Mouse (Mus musculus) hindbrain, embryonic 15.5 days (tissue): ENCODE data around the gene Ptgs1. TPM values are rescaled to one million over a fixed set of nuclear protein-coding genes. Genes with fewer than 3 reads are reported as not detected.

Experiments used
- ATAC-seq: fragments of 200-750 bp; cut with Nextera tagmentation; 2 replicates; pipeline ENCODE4 v1.8.0; 2017; ENCODE audit warnings: low read depth, moderate number of reproducible peaks, moderate TSS enrichment; ENCODE audit not compliant: low FRiP score
- H3K27ac ChIP-seq: fragments of 300-500 bp; sonication (generic); replicated peaks from 2 replicates; pipeline ENCODE4 v1.5.1; 2015; ENCODE audit warnings: mild to moderate bottlenecking, inconsistent platforms
- H3K27me3 ChIP-seq: fragments of 300-500 bp; sonication (generic); 2 replicates; pipeline ENCODE4 v1.6.1; 2015; ENCODE audit warnings: control low read depth, inconsistent platforms
- H3K36me3 ChIP-seq: fragments of 300-500 bp; sonication (generic); 2 replicates; pipeline ENCODE4 v1.6.1; 2015; ENCODE audit warnings: control low read depth, inconsistent platforms
- H3K4me1 ChIP-seq: fragments of 300-500 bp; sonication (generic); replicated peaks from 2 replicates; pipeline ENCODE4 v1.6.1; 2015; ENCODE audit warnings: control low read depth, inconsistent platforms
- H3K4me2 ChIP-seq: fragments of 300-500 bp; sonication (generic); 2 replicates; pipeline ENCODE4 v1.6.1; 2015; ENCODE audit warnings: moderate library complexity, mild to moderate bottlenecking, inconsistent platforms
- H3K4me3 ChIP-seq: fragments of 300-500 bp; sonication (generic); 2 replicates; pipeline ENCODE4 v1.5.1; 2015; ENCODE audit warnings: mild to moderate bottlenecking, inconsistent platforms
- H3K9ac ChIP-seq: fragments of 300-500 bp; sonication (generic); 2 replicates; pipeline ENCODE4 v1.6.1; 2015; ENCODE audit warnings: inconsistent platforms
- H3K9me3 ChIP-seq: fragments of 300-500 bp; sonication (generic); 2 replicates; pipeline ENCODE4 v1.6.1; 2016; ENCODE audit warnings: control low read depth, inconsistent platforms
- WGBS: fragments of 180-500 bp; shearing (Covaris S2); methylation state at CpG from one replicate; pipeline ENCODE4 v1.1.7; 2015; 5-methylcytosine and 5-hydroxymethylcytosine counted together
- polyA plus RNA-seq: library from polyadenylated mRNA; unstranded; fragments of >200 nt; fragmentation: Nextera tagmentation; extraction: Ambion mirVana; gene quantifications from 2 replicates; pipeline ENCODE4 v1.2.1, GENCODE M21; 2015

Ptgs1 gene
- polyA plus RNA-seq, 1 experiment from 2014 or later: 5.0 TPM

DNA sequence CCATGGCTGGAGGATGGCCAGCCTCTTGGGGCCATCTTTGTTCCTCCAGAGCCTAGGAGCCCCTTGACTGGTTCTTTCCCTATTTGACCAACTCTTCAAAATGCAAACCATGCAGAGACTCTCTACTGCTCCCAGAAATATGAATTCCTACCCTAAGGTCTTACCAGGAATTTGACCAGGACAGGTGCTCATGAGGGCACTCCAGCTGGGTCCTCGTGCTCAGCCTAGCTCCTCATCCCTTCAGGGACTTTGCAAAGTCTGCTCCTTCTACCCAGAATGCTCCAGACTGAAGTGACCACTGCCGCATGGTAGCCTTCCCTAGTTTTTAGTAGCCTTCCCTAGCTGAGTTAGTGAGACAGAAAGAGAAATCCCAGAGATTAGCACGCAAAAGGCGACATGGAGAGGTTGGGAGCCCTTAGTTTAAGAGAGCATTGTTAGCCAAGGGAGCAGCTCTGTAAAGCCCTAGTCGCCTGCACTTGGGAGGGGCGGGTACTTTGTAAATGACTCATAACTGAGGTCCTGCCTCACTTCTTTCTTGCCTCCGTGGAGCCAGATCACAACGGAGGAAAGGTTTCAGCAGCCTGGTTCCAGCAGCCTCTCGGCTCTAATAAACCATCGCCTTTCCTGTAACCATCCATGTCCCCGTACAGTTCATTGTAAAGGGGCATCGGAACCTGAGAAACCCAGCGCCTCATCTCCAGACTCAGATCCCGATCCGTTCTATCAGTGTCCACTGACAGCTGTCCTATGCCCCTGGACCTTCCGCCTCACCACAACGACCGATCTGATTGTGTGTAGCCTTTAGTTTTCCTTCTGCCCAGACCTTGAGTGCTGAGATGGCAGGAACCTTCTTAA is 28.2 kb upstream of the Ptgs1 start:
- H3K9ac ChIP-seq: 0 out of 2 replicates have a peak overlapping the region, but pooled peaks have one; percentile 52

DNA sequence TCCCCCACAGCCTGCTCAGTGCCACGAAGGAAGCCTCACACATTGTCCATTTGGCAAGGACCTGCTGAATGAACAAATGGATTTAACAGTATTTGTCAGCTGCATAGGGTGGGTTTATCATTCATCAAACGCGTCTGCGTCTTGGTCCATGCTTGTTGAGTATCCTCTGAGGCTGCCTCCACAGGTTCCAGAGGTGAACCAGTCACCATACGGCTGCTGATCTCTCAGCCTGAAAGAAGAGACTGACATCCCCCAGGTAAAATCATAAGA is 27.7 kb upstream of the Ptgs1 start:
- peak; percentile 28 for ATAC-seq
- peaks cover 15% of the 10 kb centered on the region for H3K27me3 ChIP-seq
- peak overlapping the region; percentile 41 for H3K4me3 ChIP-seq
- peaks cover 36% of the 10 kb centered on the region for H3K4me1 ChIP-seq
- WGBS: 14% methylated on average over 5 of the region's 5 CpGs
- no peaks in the 10 kb centered on the region for H3K9me3 ChIP-seq
- no peaks in the 10 kb centered on the region for H3K36me3 ChIP-seq
- H3K9ac ChIP-seq: peak overlapping the region; percentile 52; the same call in 1 of the 2 replicates
- H3K4me2 ChIP-seq: peak overlapping the region; percentile 80
- H3K27ac ChIP-seq: peak overlapping the region; percentile 71

More for the DNA sequence above, 28.2 kb upstream of the Ptgs1 start:
- H3K9me3 ChIP-seq: no peaks in the 10 kb centered on the region
- ATAC-seq: peak; percentile 2; the same call in 1 of the 2 replicates
- 26% methylated on average over 18 of the region's 18 CpGs for WGBS
- H3K4me3 ChIP-seq: peak overlapping the region; percentile 41
- peaks cover 15% of the 10 kb centered on the region for H3K27me3 ChIP-seq
- peaks cover 36% of the 10 kb centered on the region for H3K4me1 ChIP-seq
- peak overlapping the region; percentile 80 for H3K4me2 ChIP-seq
- no peaks in the 10 kb centered on the region for H3K36me3 ChIP-seq
- H3K27ac ChIP-seq: peak overlapping the region; percentile 71; the same call in 1 of the 2 replicates

- H3K9ac ChIP-seq: peak overlapping the region; percentile 52
- WGBS: under 1% methylated on average over 39 of the region's 39 CpGs
- H3K27me3 ChIP-seq: peaks cover 15% of the 10 kb centered on the region
- H3K4me1 ChIP-seq: peaks cover 32% of the 10 kb centered on the region
- H3K4me2 ChIP-seq: peak overlapping the region; percentile 80
- peak overlapping the region; percentile 71 for H3K27ac ChIP-seq
- peak; percentile 75 for ATAC-seq
- H3K9me3 ChIP-seq: no peaks in the 10 kb centered on the region
- no peaks in the 10 kb centered on the region for H3K36me3 ChIP-seq
- H3K4me3 ChIP-seq: peak overlapping the region; percentile 41
Measured at GRCm38 (mm10) chr2:36203011-36203825, 27.0 kb upstream of the Ptgs1 start.

- H3K27me3 ChIP-seq: peaks cover 22% of the 10 kb centered on the region
Measured at GRCm38 (mm10) chr2:36204595-36204994, 25.6 kb upstream of the Ptgs1 start.

DNA sequence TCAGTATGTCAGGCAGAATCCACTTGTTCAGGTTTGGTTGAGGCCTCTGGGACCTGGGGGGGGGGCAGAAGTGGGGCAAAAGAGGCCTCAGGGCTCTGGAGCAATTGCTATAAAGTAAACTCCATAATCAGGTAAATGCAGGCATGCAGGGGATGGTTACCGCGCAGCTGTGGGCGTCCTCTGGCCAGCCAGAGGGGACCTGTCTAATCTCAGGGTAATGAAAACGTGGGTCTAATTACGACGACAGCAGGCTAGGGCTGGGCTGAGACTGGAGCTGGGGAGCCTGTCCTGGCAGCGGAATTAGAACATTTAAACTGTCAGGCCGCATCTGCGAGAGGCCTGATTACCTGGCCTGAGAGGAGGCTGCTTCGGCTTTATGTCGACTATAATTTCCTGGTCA is 23.2 kb upstream of the Ptgs1 start:
- Histone ChIP-seq H3K36me3 (no peaks in the 10 kb centered on the region), H3K4me2 (no peak overlapping the region), H3K27ac (no peak overlapping the region), H3K9me3 (no peaks in the 10 kb centered on the region), H3K27me3 (peaks cover 39% of the 10 kb centered on the region), H3K4me3 (no peak overlapping the region), H3K4me1 (peaks cover 27% of the 10 kb centered on the region), H3K9ac (no peak overlapping the region)
- 64% methylated on average over 11 of the region's 11 CpGs for WGBS
- no peak for ATAC-seq

More at GRCm38 (mm10) chr2:36204595-36204994, 25.6 kb upstream of the Ptgs1 start:
- no peak for ATAC-seq
- H3K9me3 ChIP-seq: no peaks in the 10 kb centered on the region
- no peaks in the 10 kb centered on the region for H3K36me3 ChIP-seq
- 54% methylated on average over 4 of the region's 4 CpGs for WGBS
- H3K27ac ChIP-seq: no peak overlapping the region
- no peak overlapping the region for H3K4me3 ChIP-seq
- no peak overlapping the region for H3K9ac ChIP-seq
- H3K4me1 ChIP-seq: peaks cover 24% of the 10 kb centered on the region
- H3K4me2 ChIP-seq: no peak overlapping the region

DNA sequence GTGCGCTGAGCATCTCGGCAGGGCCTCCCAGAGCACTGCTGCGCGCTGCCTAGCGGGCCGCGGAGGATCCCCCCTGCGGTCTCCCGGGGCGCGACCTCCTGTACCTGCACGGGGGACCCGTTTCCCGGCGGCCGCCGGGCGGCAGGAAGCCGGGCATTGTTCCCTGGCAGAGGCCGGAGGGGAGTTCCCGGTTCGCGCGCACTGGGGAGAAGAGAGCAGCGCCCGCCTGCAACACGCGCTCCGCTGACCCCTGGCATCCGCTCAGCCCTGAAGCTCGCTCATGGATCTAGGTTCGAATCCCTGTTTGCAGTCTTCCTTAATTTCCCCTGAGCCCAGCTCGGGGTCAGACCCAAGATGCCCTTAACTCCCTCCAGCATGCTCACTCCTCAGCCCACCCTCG is 19.4 kb upstream of the Ptgs1 start:
- H3K4me3 ChIP-seq: 0 out of 2 replicates have a peak overlapping the region, but pooled peaks have one; percentile 6
- H3K27ac ChIP-seq: no peak overlapping the region
- WGBS: 2% methylated on average over 28 of the region's 34 CpGs
- H3K4me2 ChIP-seq: peak overlapping the region; percentile 42
- H3K9me3 ChIP-seq: no peaks in the 10 kb centered on the region
- ATAC-seq: no peak
- H3K4me1 ChIP-seq: peaks cover 11% of the 10 kb centered on the region
- no peak overlapping the region for H3K9ac ChIP-seq
- peaks cover 34% of the 10 kb centered on the region for H3K27me3 ChIP-seq
- no peaks in the 10 kb centered on the region for H3K36me3 ChIP-seq

- Histone ChIP-seq H3K4me1 (peaks cover 11% of the 10 kb centered on the region), H3K4me2 (no peak overlapping the region), H3K9me3 (no peaks in the 10 kb centered on the region), H3K4me3 (no peak overlapping the region), H3K36me3 (no peaks in the 10 kb centered on the region), H3K27me3 (peaks cover 34% of the 10 kb centered on the region), H3K27ac (no peak overlapping the region), H3K9ac (no peak overlapping the region)
- ATAC-seq: no peak
- WGBS: 12% methylated on average over 7 of the region's 7 CpGs
Measured at GRCm38 (mm10) chr2:36211785-36212184, 18.4 kb upstream of the Ptgs1 start.

- Histone ChIP-seq H3K27ac (no peak overlapping the region), H3K4me3 (no peak overlapping the region), H3K4me1 (peaks cover 11% of the 10 kb centered on the region), H3K9me3 (no peaks in the 10 kb centered on the region), H3K27me3 (peaks cover 34% of the 10 kb centered on the region), H3K4me2 (no peak overlapping the region), H3K9ac (no peak overlapping the region), H3K36me3 (no peaks in the 10 kb centered on the region)
- ATAC-seq: no peak
- 48% methylated on average over 7 of the region's 7 CpGs for WGBS
Measured at GRCm38 (mm10) chr2:36213108-36213507, 17.1 kb upstream of the Ptgs1 start.

DNA sequence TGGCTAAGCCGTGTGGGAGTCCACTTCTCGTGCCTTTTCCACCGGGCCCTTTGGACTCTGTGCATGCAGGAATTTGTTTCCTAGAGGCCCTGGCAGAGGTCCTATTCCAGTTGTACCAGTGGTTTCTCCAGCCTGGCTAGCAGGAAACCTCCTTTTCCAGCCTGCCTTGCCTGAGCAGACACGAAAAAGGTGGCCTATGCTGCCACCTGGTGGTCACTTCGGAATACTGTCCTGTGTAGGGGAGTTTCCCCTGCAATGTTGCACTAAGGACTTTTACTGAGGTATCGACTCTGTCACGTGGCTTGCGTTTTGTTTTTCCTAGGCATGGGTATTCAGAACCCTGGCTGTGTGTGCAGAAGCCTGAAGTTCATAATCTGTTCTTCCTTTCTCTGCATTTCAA is 16.2 kb upstream of the Ptgs1 start:
- no peaks in the 10 kb centered on the region for H3K36me3 ChIP-seq
- H3K9me3 ChIP-seq: no peaks in the 10 kb centered on the region

GRCm38 (mm10) chr2:36214425-36214824 is 15.8 kb upstream of the Ptgs1 start:
- Histone ChIP-seq H3K4me1 (peaks cover 11% of the 10 kb centered on the region), H3K9ac (no peak overlapping the region), H3K36me3 (no peaks in the 10 kb centered on the region), H3K4me3 (no peak overlapping the region), H3K27me3 (peaks cover 28% of the 10 kb centered on the region), H3K9me3 (no peaks in the 10 kb centered on the region), H3K27ac (no peak overlapping the region), H3K4me2 (peak overlapping the region; percentile 32)
- ATAC-seq: no peak
- WGBS: 62% methylated on average over 5 of the region's 5 CpGs

More for the DNA sequence above, 16.2 kb upstream of the Ptgs1 start:
- Histone ChIP-seq H3K9ac (no peak overlapping the region), H3K4me3 (no peak overlapping the region), H3K27me3 (peaks cover 31% of the 10 kb centered on the region), H3K27ac (no peak overlapping the region), H3K4me1 (peaks cover 11% of the 10 kb centered on the region), H3K4me2 (peak overlapping the region; percentile 32)
- 8% methylated on average over 8 of the region's 8 CpGs for WGBS
- peak; percentile 86 for ATAC-seq

DNA sequence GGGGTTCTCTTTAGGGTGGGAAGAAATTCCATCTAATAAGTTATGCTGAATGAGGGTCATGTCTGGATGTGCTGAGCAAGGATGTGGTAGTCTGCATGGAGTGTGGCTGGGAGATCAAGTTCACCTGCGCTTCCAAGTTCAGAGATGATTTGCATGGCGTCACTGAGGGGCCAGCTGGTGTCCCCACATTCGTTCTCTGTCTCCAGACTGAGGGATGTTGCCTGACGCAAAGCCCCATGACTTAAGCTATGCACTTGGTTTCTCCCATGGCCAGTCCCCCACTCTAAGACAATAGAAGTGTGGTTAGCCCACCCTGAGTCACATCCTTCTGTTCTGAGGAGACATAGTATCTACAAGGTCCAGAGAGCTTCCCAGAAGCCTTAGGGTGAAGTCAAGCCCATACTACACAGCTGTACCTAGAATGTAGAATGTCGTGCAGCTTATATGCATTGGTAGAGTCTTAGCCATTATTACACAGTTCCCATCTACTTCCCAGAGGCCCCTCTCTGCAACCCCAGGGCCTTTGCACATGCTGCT is 15.0 kb upstream of the Ptgs1 start:
- Histone ChIP-seq H3K9me3 (no peaks in the 10 kb centered on the region), H3K9ac (no peak overlapping the region), H3K4me2 (no peak overlapping the region), H3K27me3 (peaks cover 20% of the 10 kb centered on the region), H3K27ac (no peak overlapping the region), H3K36me3 (no peaks in the 10 kb centered on the region), H3K4me1 (peaks cover 11% of the 10 kb centered on the region), H3K4me3 (no peak overlapping the region)
- 95% methylated on average over 5 of the region's 5 CpGs for whole genome bisulfite sequencing
- no peak for ATAC-seq

- H3K27me3 ChIP-seq: peaks cover 8% of the 10 kb centered on the region
- no peak overlapping the region for H3K9ac ChIP-seq
- H3K4me1 ChIP-seq: peaks cover 6% of the 10 kb centered on the region
- no peaks in the 10 kb centered on the region for H3K36me3 ChIP-seq
- H3K27ac ChIP-seq: no peak overlapping the region
- H3K4me3 ChIP-seq: no peak overlapping the region
- ATAC-seq: no peak
- H3K4me2 ChIP-seq: no peak overlapping the region
- H3K9me3 ChIP-seq: no peaks in the 10 kb centered on the region
Measured at GRCm38 (mm10) chr2:36216546-36216945, 13.7 kb upstream of the Ptgs1 start.
